Mouse (Mus musculus): ENCODE measurements around the gene Kif17. TPM values are rescaled to one million over a fixed set of nuclear protein-coding genes. Genes with fewer than 3 reads are reported as not detected.

Gene Kif17
- polyA plus RNA-seq, 1 experiment from 2014 or later = 1.9 TPM

DNA sequence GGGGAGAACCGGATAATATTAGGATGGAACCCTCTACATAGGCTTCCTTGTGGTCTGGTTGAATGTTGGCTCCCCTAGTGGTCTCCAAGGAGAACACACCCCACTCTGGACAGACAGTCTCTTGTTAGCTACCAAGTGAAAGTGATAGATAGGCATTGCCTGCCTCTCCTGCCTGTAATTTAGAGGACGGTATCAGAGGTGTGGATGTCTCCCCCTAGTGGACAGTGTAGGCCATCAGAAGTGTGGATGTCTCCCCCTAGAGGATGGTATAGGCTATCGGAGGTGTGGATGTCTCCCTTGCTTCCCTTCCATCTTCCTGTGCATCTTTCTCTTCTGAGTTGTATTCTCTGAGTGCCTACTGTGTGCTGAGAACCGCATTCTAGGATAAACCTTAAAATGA, 32.6 kb downstream of the Kif17 start:
- Histone ChIP-seq H3K36me3 (ENCODE audit: control insufficient read depth, insufficient read depth, low read length) (no peaks in the 10 kb centered on the region), H3K4me3 (replicated peaks; ENCODE audit: low read length) (no peak overlapping the region), H3K27ac (ENCODE audit: low read length) (no peak overlapping the region), H3K4me2 (ENCODE audit: low read depth, low read length) (no peak overlapping the region), H3K4me1 (ENCODE audit: control insufficient read depth, insufficient read depth, low read length) (no peaks in the 10 kb centered on the region), H3K27me3 (ENCODE audit: control insufficient read depth, insufficient read depth, low read length) (no peaks in the 10 kb centered on the region), H3K9ac (ENCODE audit: low read length) (no peak overlapping the region), H3K9me3 (replicated peaks; ENCODE audit: control insufficient read depth, low read length) (no peaks in the 10 kb centered on the region)
- ATAC-seq (ENCODE audit: insufficient read depth, low FRiP score) = no peak
- WGBS = 26% methylated on average over 4 of the region's 4 CpGs

DNA sequence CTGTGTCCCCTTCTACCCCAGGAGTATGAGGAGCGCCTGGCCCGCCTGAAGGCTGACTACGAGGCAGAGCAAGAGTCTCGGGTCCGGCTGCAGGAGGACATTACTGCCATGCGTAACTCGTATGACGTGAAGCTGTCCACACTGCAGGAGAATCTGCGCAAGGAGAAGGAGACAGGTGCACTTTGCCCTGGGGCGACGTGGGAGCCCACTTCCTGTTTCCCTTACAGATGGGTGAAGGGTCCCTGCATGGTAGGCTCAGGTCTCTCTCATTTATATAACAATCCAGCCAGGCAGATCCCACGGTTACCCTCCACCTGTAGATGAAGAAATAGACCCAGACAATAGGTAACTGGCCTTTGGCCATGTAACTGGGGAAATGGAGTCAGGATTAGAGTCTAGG, 36.2 kb downstream of the Kif17 start:
- Histone ChIP-seq H3K4me1 (ENCODE audit: control insufficient read depth, insufficient read depth, low read length) (no peaks in the 10 kb centered on the region), H3K27ac (ENCODE audit: low read length) (no peak overlapping the region), H3K9me3 (replicated peaks; ENCODE audit: control insufficient read depth, low read length) (no peaks in the 10 kb centered on the region), H3K4me2 (ENCODE audit: low read depth, low read length) (no peak overlapping the region), H3K36me3 (ENCODE audit: control insufficient read depth, insufficient read depth, low read length) (no peaks in the 10 kb centered on the region), H3K27me3 (ENCODE audit: control insufficient read depth, insufficient read depth, low read length) (no peaks in the 10 kb centered on the region), H3K9ac (ENCODE audit: low read length) (no peak overlapping the region), H3K4me3 (replicated peaks; ENCODE audit: low read length) (no peak overlapping the region)
- 75% methylated on average over 12 of the region's 12 CpGs for WGBS
- no peak for ATAC-seq (ENCODE audit: insufficient read depth, low FRiP score)

DNA sequence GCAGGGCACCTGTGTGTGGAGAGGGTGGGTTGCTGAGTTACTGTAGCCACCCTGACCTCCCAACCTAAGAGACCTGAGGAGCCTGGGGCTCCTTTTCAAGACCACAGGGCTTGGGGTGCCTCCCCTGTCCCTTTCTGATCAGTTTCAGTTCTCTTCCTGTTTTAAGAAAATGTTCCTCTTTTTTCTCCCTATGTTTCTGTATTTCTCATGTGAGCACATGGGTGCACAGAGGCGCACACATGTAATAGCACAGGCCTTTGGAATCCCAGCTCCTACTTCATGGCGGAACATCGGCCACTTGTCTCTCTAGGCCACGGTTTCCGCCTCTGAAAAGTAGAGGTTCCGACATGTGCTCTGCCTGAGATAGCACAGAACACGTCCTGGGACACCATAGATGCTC, 38.5 kb downstream of the Kif17 start:
- Histone ChIP-seq H3K4me1 (ENCODE audit: control insufficient read depth, insufficient read depth, low read length) (no peaks in the 10 kb centered on the region), H3K4me2 (ENCODE audit: low read depth, low read length) (no peak overlapping the region), H3K9ac (ENCODE audit: low read length) (no peak overlapping the region), H3K4me3 (replicated peaks; ENCODE audit: low read length) (no peak overlapping the region), H3K27ac (ENCODE audit: low read length) (no peak overlapping the region), H3K27me3 (ENCODE audit: control insufficient read depth, insufficient read depth, low read length) (no peaks in the 10 kb centered on the region), H3K36me3 (ENCODE audit: control insufficient read depth, insufficient read depth, low read length) (no peaks in the 10 kb centered on the region), H3K9me3 (replicated peaks; ENCODE audit: control insufficient read depth, low read length) (no peaks in the 10 kb centered on the region)
- no peak for ATAC-seq (ENCODE audit: insufficient read depth, low FRiP score)
- 82% methylated on average over 7 of the region's 7 CpGs for WGBS

- H3K9ac ChIP-seq (ENCODE audit: low read length) = no peak overlapping the region
- H3K4me2 ChIP-seq (ENCODE audit: low read depth, low read length) = no peak overlapping the region
- 80% methylated on average over 13 of the region's 13 CpGs for WGBS
- no peaks in the 10 kb centered on the region for H3K36me3 ChIP-seq (ENCODE audit: control insufficient read depth, insufficient read depth, low read length)
- ATAC-seq (ENCODE audit: insufficient read depth, low FRiP score) = no peak
- no peak overlapping the region for H3K27ac ChIP-seq (ENCODE audit: low read length)
- no peaks in the 10 kb centered on the region for H3K4me1 ChIP-seq (ENCODE audit: control insufficient read depth, insufficient read depth, low read length)
- no peaks in the 10 kb centered on the region for H3K9me3 ChIP-seq (replicated peaks; ENCODE audit: control insufficient read depth, low read length)
- no peaks in the 10 kb centered on the region for H3K27me3 ChIP-seq (ENCODE audit: control insufficient read depth, insufficient read depth, low read length)
- H3K4me3 ChIP-seq (replicated peaks; ENCODE audit: low read length) = no peak overlapping the region
Measured at GRCm38 (mm10) chr4:138292028-138292427, 41.8 kb downstream of the Kif17 start.

DNA sequence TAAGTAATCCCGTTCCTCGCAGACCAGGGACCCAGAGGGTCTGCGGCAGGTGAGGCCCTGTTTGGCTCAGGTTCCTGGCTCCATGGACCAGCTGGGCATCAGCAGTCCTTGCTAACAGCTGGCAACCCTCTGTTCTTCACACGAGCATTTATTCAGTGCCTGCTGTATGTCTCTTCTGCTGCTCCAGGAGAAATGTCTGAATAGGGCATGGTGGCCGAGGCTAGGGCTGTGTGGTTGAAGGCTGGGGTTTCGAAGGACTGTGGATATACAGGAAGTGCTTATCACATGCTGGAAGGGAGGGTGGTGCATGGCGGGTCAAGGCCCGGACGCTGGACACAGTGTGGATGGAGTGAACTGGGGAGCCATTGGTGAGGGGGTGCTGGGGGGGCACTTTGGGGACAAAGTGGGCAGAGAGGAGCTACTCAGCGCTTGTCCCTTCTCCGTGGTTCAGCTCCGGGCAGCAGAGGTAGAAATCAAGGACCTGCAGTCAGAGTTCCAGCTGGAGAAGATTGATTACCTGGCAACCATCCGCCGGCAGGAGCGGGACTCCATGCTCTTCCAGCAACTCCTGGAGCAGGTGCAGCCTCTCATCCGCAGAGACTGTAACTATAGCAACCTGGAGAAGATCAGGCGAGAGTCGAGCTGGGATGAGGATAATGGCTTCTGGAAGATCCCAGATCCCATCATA, 43.2 kb downstream of the Kif17 start:
- no peaks in the 10 kb centered on the region for H3K36me3 ChIP-seq (ENCODE audit: control insufficient read depth, insufficient read depth, low read length)
- no peak overlapping the region for H3K27ac ChIP-seq (ENCODE audit: low read length)
- no peak overlapping the region for H3K4me2 ChIP-seq (ENCODE audit: low read depth, low read length)
- H3K27me3 ChIP-seq (ENCODE audit: control insufficient read depth, insufficient read depth, low read length) = no peaks in the 10 kb centered on the region
- no peak for ATAC-seq (ENCODE audit: insufficient read depth, low FRiP score)
- H3K4me3 ChIP-seq (replicated peaks; ENCODE audit: low read length) = no peak overlapping the region
- no peaks in the 10 kb centered on the region for H3K4me1 ChIP-seq (ENCODE audit: control insufficient read depth, insufficient read depth, low read length)
- 58% methylated on average over 18 of the region's 18 CpGs for WGBS
- peak overlapping the region; percentile 2; the same call in 1 of the 2 replicates for H3K9ac ChIP-seq (ENCODE audit: low read length)
- no peaks in the 10 kb centered on the region for H3K9me3 ChIP-seq (replicated peaks; ENCODE audit: control insufficient read depth, low read length)

DNA sequence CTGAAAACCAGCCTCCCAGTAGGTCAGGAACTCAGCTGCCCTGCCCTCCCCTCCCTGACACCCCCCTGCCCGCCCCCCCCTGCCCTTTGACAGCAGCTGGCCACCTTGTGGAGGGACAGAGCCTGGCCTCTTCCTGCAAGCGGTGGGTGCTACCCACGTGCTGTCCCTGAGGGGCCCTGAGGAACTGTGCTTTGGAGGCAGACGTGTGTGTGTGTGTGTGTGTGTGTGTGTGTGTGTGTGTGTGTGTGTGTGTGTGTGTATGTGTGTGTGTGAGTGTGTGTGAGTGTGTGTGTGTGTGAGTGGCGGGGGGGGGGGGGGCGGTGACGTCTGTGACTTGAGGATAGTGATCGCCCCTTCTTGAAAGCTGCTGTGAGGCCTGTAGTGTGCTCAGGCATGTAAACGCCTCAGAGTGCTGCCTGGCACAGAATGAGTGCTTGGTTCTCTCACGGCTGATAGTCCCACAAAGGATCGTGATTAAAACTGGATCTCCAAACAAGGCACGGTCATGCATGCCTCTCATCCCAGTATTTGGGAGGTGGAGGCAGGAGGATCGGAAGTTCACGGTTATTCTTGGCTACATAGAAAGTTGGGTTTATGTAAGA, 43.8 kb downstream of the Kif17 start:
- Histone ChIP-seq H3K4me3 (replicated peaks; ENCODE audit: low read length) (no peak overlapping the region), H3K4me2 (ENCODE audit: low read depth, low read length) (no peak overlapping the region), H3K9me3 (replicated peaks; ENCODE audit: control insufficient read depth, low read length) (no peaks in the 10 kb centered on the region), H3K4me1 (ENCODE audit: control insufficient read depth, insufficient read depth, low read length) (no peaks in the 10 kb centered on the region), H3K36me3 (ENCODE audit: control insufficient read depth, insufficient read depth, low read length) (no peaks in the 10 kb centered on the region), H3K27ac (ENCODE audit: low read length) (no peak overlapping the region), H3K9ac (ENCODE audit: low read length) (no peak overlapping the region), H3K27me3 (ENCODE audit: control insufficient read depth, insufficient read depth, low read length) (no peaks in the 10 kb centered on the region)
- ATAC-seq (ENCODE audit: insufficient read depth, low FRiP score) = no peak
- WGBS = 73% methylated on average over 13 of the region's 14 CpGs

DNA sequence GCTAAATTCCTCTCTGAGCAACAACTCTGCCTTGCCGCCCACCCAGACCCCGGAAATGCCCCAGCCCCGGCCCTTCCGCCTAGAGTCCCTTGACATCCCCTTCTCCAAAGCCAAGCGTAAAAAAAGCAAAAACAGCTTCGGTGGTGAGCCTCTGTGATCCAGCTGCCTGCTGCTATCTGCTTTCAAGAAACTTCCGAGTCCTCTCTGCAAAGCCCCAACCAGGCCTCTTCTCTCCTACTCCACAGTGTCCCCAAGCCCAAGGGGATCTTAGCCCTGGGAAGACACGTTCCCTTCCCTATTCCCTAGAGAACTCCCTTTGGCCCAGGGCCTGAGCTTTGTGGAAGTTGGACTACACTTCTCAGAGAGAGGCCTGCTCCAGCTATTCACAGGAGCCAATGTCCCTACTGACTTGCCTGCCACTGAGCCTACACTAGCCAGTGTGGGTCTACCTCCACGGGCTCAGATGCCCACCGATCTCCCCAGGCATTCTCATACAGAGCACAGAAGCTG, 51.1 kb downstream of the Kif17 start:
- ATAC-seq (ENCODE audit: insufficient read depth, low FRiP score) = no peak
- no peaks in the 10 kb centered on the region for H3K36me3 ChIP-seq (ENCODE audit: control insufficient read depth, insufficient read depth, low read length)
- H3K27me3 ChIP-seq (ENCODE audit: control insufficient read depth, insufficient read depth, low read length) = no peaks in the 10 kb centered on the region
- no peaks in the 10 kb centered on the region for H3K9me3 ChIP-seq (replicated peaks; ENCODE audit: control insufficient read depth, low read length)
- no peak overlapping the region for H3K4me3 ChIP-seq (replicated peaks; ENCODE audit: low read length)
- H3K4me1 ChIP-seq (ENCODE audit: control insufficient read depth, insufficient read depth, low read length) = peaks cover 13% of the 10 kb centered on the region
- H3K9ac ChIP-seq (ENCODE audit: low read length) = no peak overlapping the region
- WGBS = 84% methylated on average over 10 of the region's 10 CpGs
- H3K4me2 ChIP-seq (ENCODE audit: low read depth, low read length) = no peak overlapping the region
- no peak overlapping the region for H3K27ac ChIP-seq (ENCODE audit: low read length)

DNA sequence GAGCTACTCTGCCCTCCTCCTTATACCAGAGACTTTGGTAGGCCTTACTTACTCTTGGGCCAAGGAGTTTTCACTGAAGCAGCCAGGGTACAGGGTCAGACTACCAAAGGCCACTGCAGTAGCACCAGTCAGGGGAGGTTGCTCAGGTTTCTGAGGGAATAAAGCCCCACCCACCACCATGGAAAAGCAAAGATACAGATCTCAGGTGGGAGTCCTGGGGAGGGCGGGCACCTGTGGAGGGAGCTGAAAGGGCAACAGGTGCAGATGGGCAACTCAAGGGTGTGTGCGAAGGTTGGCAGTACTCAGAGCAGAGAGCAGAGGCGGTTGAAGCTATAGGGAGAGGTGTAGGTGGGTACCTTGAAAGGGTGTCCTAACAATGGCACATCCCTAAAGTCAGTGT, 52.8 kb downstream of the Kif17 start:
- no peak overlapping the region for H3K27ac ChIP-seq (ENCODE audit: low read length)
- no peak for ATAC-seq (ENCODE audit: insufficient read depth, low FRiP score)
- H3K4me3 ChIP-seq (replicated peaks; ENCODE audit: low read length) = no peak overlapping the region
- no peaks in the 10 kb centered on the region for H3K9me3 ChIP-seq (replicated peaks; ENCODE audit: control insufficient read depth, low read length)
- no peak overlapping the region for H3K9ac ChIP-seq (ENCODE audit: low read length)
- H3K4me1 ChIP-seq (ENCODE audit: control insufficient read depth, insufficient read depth, low read length) = peaks cover 16% of the 10 kb centered on the region
- 89% methylated on average over 3 of the region's 3 CpGs for WGBS
- H3K27me3 ChIP-seq (ENCODE audit: control insufficient read depth, insufficient read depth, low read length) = no peaks in the 10 kb centered on the region
- H3K36me3 ChIP-seq (ENCODE audit: control insufficient read depth, insufficient read depth, low read length) = 0 out of 2 replicates have a peak, but pooled peaks cover 5% of the 10 kb centered on the region
- H3K4me2 ChIP-seq (ENCODE audit: low read depth, low read length) = no peak overlapping the region; the same call in 1 of the 2 replicates

DNA sequence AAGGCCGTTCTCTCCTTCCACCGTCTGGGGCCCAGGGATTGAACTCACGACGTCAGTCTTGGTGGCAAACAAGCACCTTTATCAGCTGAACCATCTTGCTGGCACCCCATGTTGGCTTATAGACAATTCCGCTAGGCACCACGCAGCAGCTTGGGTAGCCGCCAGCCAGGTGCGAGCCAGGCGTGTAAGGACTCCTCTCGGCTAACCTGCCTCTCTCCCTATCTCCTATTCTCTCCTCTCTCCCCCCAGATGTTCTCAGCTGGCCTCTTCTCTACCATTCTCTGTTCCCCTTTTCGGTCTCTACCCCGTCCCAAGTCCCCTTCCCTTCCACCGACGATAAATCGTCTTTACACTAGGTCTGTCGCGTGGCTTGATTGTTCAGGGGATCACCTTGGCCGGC, 53.5 kb downstream of the Kif17 start:
- H3K4me3 ChIP-seq (replicated peaks; ENCODE audit: low read length) = peak overlapping the region; percentile 98
- peak overlapping the region; percentile 64; the same call in 1 of the 2 replicates for H3K27ac ChIP-seq (ENCODE audit: low read length)
- H3K4me1 ChIP-seq (ENCODE audit: control insufficient read depth, insufficient read depth, low read length) = peaks cover 16% of the 10 kb centered on the region
- peak overlapping the region; percentile 72 for H3K4me2 ChIP-seq (ENCODE audit: low read depth, low read length)
- no peaks in the 10 kb centered on the region for H3K27me3 ChIP-seq (ENCODE audit: control insufficient read depth, insufficient read depth, low read length)
- H3K36me3 ChIP-seq (ENCODE audit: control insufficient read depth, insufficient read depth, low read length) = 0 out of 2 replicates have a peak, but pooled peaks cover 5% of the 10 kb centered on the region
- H3K9ac ChIP-seq (ENCODE audit: low read length) = peak overlapping the region; percentile 84
- 9% methylated on average over 18 of the region's 18 CpGs for WGBS
- no peaks in the 10 kb centered on the region for H3K9me3 ChIP-seq (replicated peaks; ENCODE audit: control insufficient read depth, low read length)
- no peak for ATAC-seq (ENCODE audit: insufficient read depth, low FRiP score)
